Mouse (Mus musculus) macrophage (primary cell): ENCODE data around the gene Pfas. TPM values are rescaled to one million over a fixed set of nuclear protein-coding genes. Genes with fewer than 3 reads are reported as not detected.
"Not testable (repeated sequence)": the region's sequence is repeated elsewhere in the genome, so short reads cannot be mapped to it uniquely, and the experiment has no call there.

ENCODE experiments used
- H3K27ac ChIP-seq: fragments of 350-480 bp; formaldehyde crosslinking; 2 replicates; pipeline ENCODE4 v1.9.0; 2021
- H3K36me3 ChIP-seq: fragments of 350-480 bp; formaldehyde crosslinking; 2 replicates; pipeline ENCODE4 v1.9.0; 2021; ENCODE audit errors: inconsistent target
- H3K4me3 ChIP-seq: fragments of 350-480 bp; formaldehyde crosslinking; 2 replicates; pipeline ENCODE4 v1.9.0; 2021; ENCODE audit errors: inconsistent target
- H3K79me2 ChIP-seq: fragments of 350-480 bp; formaldehyde crosslinking; 2 replicates; pipeline ENCODE4 v1.9.0; 2021; ENCODE audit errors: inconsistent target
- WGBS: methylation state at CpG from one replicate; pipeline ENCODE4 v1.1.7; 2026; ENCODE audit warnings: inconsistent platforms; ENCODE audit not compliant: missing documents; 5-methylcytosine and 5-hydroxymethylcytosine counted together
- polyA plus RNA-seq: library from polyadenylated mRNA; stranded (reverse); fragments of 250-400 nt; gene quantifications from 3 replicates; pipeline ENCODE4 v1.2.4, GENCODE M21; 2018; ENCODE audit warnings: inconsistent platforms

Gene Pfas
- polyA plus RNA-seq, 1 experiment from 2014 or later, result 2.4 TPM

DNA sequence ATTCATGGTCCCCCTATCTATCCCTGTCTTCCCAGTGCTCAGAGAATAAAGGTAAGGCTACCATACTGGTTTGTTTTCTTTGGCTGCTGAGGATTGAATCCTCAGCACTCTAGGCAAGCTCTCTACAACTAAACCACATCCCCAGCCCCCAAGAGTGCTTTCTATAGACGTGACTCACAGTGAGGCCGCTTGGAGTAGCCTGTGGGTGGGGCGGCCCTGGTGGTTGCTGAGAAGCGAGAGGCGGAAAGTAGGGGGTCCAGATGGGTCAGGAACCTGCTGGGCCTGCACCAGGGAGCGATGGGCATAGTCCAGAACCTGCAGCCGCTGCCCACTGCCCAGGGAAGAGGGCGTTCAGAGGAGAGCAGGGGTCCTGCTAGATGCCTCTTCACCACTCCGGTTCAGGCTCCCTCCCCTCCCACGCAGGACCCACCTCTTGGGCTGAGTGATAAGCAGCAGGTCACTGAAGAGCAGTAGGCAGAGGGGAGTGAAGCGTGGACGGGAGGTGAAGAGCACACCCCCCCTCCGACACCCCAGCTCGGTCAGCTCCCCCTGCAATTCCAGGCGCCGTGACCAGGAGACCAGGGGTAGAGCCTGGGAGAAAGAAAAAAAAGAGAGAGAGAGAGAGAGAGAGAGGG, 61.3 kb downstream of the Pfas start:
- Histone ChIP-seq H3K36me3 (no peaks in the 10 kb centered on the region), H3K4me3 (no peak overlapping the region), H3K79me2 (no peaks in the 10 kb centered on the region), H3K27ac (no peak overlapping the region)
- 88% methylated on average over 6 of the region's 16 CpGs for WGBS

GRCm38 (mm10) chr11:68946001-68946400, 62.3 kb downstream of the Pfas start:
- Histone ChIP-seq H3K79me2 (no peaks in the 10 kb centered on the region), H3K36me3 (no peaks in the 10 kb centered on the region), H3K4me3 (no peak overlapping the region), H3K27ac (no peak overlapping the region)
- 94% methylated on average over 4 of the region's 4 CpGs for WGBS

- Histone ChIP-seq H3K27ac (no peak overlapping the region), H3K36me3 (no peaks in the 10 kb centered on the region), H3K79me2 (no peaks in the 10 kb centered on the region; the same call in 1 of the 2 replicates), H3K4me3 (no peak overlapping the region)
- WGBS, result 94% methylated on average over 2 of the region's 2 CpGs
Observed at GRCm38 (mm10) chr11:68945245-68945644, 63.0 kb downstream of the Pfas start.

GRCm38 (mm10) chr11:68942731-68943130, 65.5 kb downstream of the Pfas start:
- H3K4me3 ChIP-seq, result no peak overlapping the region
- H3K79me2 ChIP-seq, result no peaks in the 10 kb centered on the region; the same call in 1 of the 2 replicates
- 94% methylated on average over 8 of the region's 8 CpGs for WGBS

DNA sequence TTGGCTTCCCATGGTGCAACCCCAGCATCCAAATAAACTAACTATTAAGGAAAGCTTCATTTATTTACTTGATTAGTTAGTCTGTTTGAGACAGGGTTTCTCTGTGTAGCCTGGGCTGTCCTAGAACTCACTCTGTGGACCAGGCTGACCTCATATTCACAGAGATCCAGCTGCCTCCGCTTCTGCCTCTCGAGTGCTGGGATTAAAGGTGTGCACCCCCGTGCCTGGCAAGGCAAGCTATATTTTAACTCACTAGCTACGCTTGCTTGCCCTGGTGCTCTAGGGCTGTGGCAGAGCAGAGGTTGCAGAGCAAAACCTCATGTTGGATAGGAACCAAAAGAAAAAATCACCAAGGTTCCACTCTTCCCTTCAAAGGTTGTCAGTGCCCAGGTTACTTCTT, 67.7 kb downstream of the Pfas start:
- Histone ChIP-seq H3K79me2 (no peaks in the 10 kb centered on the region; the same call in 1 of the 2 replicates), H3K27ac (no peak overlapping the region), H3K4me3 (peak overlapping the region; percentile 49), H3K36me3 (no peaks in the 10 kb centered on the region)
- 61% methylated on average over 4 of the region's 4 CpGs for WGBS

More at GRCm38 (mm10) chr11:68942731-68943130, 65.5 kb downstream of the Pfas start:
- Histone ChIP-seq H3K36me3 (no peaks in the 10 kb centered on the region), H3K27ac (no peak overlapping the region)

DNA sequence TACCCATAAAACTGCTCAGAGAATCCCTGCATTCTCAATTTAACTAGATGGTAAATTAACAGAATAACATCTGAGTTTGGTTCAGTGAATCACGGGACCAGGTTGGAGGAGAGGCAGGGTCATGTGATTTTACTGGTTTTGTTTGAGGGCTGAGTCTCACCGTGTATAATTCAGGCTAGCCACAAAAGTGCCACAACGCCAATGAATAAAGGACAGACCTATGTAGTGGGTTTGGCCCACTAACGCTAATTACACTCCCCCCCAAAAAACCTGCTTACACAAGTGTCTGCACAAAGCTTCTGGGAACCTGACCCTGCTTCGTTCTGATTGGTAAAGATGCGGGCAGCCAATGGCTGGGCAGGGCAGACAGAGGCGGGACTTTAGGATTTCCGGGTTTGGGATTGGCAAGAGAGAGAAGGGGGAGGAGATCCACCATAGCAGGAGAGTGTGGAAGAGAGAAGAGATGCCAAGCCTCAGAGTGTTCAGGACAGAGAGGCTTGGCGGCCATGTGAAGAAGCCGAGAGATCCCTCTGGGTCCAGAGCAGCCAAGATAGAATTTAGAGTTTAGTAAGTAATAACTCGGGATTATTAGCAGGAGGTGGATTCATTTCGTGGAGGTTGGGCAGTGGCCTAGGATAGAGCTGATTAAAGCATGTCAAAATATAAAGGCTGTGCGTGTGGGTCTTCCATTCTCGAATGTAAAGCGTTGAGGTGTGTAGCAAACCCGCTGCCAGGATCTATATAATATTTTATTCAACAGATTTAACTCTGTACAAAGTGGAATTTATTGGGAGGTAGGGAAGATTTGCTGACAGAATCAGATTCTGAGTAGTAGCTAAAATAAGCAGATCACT, 68.6 kb downstream of the Pfas start:
- H3K79me2 ChIP-seq, result no peaks in the 10 kb centered on the region; the same call in 1 of the 2 replicates
- no peaks in the 10 kb centered on the region for H3K36me3 ChIP-seq
- peak overlapping the region; percentile 49 for H3K4me3 ChIP-seq
- WGBS, result under 1% methylated on average over 16 of the region's 16 CpGs
- peak overlapping the region; percentile 51 for H3K27ac ChIP-seq

DNA sequence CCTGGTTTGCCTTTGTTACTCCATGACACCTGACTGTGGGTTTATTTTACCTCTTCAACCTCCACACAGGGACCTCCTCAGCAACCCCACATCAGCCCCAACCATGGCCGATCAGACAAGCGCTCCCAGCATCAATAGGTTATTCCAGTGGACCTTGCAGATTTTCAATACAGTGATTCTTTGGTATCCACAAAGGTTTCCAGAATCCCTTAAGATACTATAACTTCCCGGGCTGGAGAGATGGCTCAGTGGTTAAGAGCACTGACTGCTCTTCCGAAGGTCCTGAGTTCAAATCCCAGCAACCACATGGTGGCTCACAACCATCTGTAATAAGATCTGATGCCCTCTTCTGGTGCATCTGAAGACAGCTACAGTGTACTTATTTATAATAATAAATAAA, 71.3 kb downstream of the Pfas start:
- not testable (repeated sequence) for H3K79me2 ChIP-seq, H3K36me3 ChIP-seq, H3K4me3 ChIP-seq, H3K27ac ChIP-seq
- WGBS, result 86% methylated on average over 4 of the region's 4 CpGs

Other genes with a start within 250 kb of the Pfas start
- 52.9 to 132 TPM (median 60.1 TPM) in 3 replicates for gene Ndel1, start 136.6 kb downstream of the Pfas start, polyA plus RNA-seq
- not detected in 3 replicates for gene Rnf222, start 119.9 kb downstream of the Pfas start, polyA plus RNA-seq
- gene Rpl26, start 106.9 kb downstream of the Pfas start, polyA plus RNA-seq, result 1,656 to 2,144 TPM (median 1,836 TPM) in 3 replicates
- gene Odf4, start 81.4 kb downstream of the Pfas start, polyA plus RNA-seq, result not detected in 3 replicates
- not detected in 3 replicates for gene Arhgef15, start 51.0 kb downstream of the Pfas start, polyA plus RNA-seq
- 2.7 to 3.2 TPM (median 2.7 TPM) in 3 replicates for gene Slc25a35, start 40.3 kb downstream of the Pfas start, polyA plus RNA-seq
- 2.4 to 11.2 TPM (median 3.4 TPM) in 3 replicates for gene Rangrf, start 33.3 kb downstream of the Pfas start, polyA plus RNA-seq
- gene Ctc1, start 7.5 kb upstream of the Pfas start, polyA plus RNA-seq, result 17.1 to 28.9 TPM (median 20.6 TPM) in 3 replicates
- 4.2 to 8.5 TPM (median 7.3 TPM) in 3 replicates for gene Aurkb, start 37.2 kb upstream of the Pfas start, polyA plus RNA-seq
- gene Borcs6, start 51.3 kb upstream of the Pfas start, polyA plus RNA-seq, result 11.7 to 37.1 TPM (median 15.6 TPM) in 3 replicates
- 4.1 to 7.3 TPM (median 4.2 TPM) in 3 replicates for gene Tmem107, start 62.3 kb upstream of the Pfas start, polyA plus RNA-seq
- 23.6 to 47.7 TPM (median 36.7 TPM) in 3 replicates for gene Vamp2, start 80.0 kb upstream of the Pfas start, polyA plus RNA-seq
- 8.8 to 17.5 TPM (median 11.6 TPM) in 3 replicates for gene Per1, start 86.8 kb upstream of the Pfas start, polyA plus RNA-seq
- gene Hes7, start 111.9 kb upstream of the Pfas start, polyA plus RNA-seq, result not detected in 3 replicates
- 0.14 to 0.29 TPM in 2 of 3 replicates, not detected in the other for gene 9130213A22Rik, start 114.1 kb upstream of the Pfas start, polyA plus RNA-seq
- gene Aloxe3, start 117.4 kb upstream of the Pfas start, polyA plus RNA-seq, result 0.19 TPM in 1 of 3 replicates, not detected in the others
- gene Alox12b, start 148.5 kb upstream of the Pfas start, polyA plus RNA-seq, result not detected in 3 replicates
- gene Alox8, start 189.4 kb upstream of the Pfas start, polyA plus RNA-seq, result not detected in 3 replicates
- not detected in 3 replicates for gene Gucy2e, start 228.6 kb upstream of the Pfas start, polyA plus RNA-seq